Mouse (Mus musculus): ENCODE data around the gene Ush1g.

- TF ChIP-seq POLR2A (IDR thresholded peaks at IDR 0.05; ENCODE audit: insufficient read depth, low read depth, low read length) (no peak), CTCF (IDR thresholded peaks at IDR 0.05; ENCODE audit: insufficient read depth, low read depth, low read length) (no peak)
Observed at GRCm38 (mm10) chr11:115314249-115314648, 7.6 kb downstream of the Ush1g start.

All from olfactory bulb, adult 2 months (tissue).